Mouse (Mus musculus): ENCODE data around the gene Gpr25. TPM values are rescaled to one million over a fixed set of nuclear protein-coding genes. Genes with fewer than 3 reads are reported as not detected.

Gpr25 gene
- total RNA-seq (2021) = 1 to 10 TPM; 5.1 to 6.0 TPM

DNA sequence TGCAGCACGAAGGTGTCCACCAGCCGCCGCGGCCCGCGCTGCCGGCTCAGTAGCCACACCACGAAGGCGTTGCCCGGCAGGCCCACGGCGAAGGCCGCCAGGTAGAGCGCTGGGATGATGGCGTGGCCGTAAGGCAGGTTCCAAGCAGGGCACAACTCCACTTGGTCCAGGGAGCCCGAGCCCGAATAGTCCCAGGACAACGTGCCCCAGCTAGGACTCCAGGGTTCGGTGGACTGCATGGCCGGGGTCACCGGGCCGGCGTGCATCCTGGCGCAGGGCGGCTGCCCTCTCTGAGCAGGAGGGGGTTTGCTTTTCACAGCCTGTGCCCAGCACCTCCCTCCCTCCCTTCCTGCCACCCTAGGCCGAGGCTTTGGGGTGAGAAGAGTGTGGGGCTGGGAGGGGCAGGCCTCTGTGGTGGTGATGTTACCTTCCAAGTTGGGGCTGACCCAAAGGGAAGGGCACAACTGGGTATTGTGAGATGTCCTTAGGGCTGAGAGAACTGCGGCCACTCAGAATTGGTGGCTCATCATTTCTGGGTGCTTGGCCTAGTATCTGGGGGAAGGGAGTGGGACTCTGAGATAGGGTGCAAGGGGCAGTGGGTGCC, at the start of gene Gpr25:
Gene Gpr25 (minus strand): TSS at position 239 of the 604 bp plus-strand sequence.
- DNase-seq = peak in 1 of 2 experiments; percentile 28

DNA sequence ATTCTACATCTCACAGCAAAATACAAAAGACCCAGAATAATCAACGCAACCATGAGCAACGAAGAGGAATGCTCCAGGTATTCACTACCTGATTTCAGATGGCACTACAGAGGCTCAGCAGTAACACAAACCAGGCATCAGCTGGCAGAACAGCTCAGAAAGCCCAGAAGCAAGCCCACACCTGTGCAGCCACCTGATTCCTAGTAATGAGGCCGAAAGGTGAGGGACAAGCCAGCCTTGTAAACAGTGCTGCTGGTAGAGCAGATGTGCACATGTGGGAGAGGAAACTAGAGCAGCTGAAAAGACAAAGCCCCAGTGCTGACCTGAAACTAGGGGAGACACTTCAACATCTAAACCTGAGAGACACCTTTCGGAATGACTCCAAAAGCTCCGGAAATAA, 48.5 kb upstream of the Gpr25 start:
- DNase-seq = no peak

- DNase-seq = no peak
Observed at GRCm38 (mm10) chr1:136306424-136306823, 45.8 kb upstream of the Gpr25 start.

DNA sequence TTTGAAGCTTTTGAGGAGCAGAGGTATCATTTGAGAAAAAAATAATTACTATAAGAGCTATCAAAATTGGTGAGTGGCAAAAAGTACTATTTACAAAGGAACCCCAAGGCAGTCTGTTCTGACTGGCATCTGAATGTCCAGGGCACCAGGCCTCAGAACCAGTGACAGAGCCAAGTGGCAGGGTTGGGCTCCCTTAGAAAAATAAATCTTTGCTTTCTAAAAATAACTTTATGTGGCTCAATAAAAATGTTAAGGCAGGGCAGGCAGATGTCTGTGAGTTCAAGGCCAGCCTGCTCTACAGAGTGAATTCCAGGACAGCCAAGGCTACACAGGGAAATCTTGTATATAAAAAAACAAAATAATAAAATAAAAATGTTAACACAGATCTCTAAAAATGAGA, 33.3 kb upstream of the Gpr25 start:
- no peak for DNase-seq

DNA sequence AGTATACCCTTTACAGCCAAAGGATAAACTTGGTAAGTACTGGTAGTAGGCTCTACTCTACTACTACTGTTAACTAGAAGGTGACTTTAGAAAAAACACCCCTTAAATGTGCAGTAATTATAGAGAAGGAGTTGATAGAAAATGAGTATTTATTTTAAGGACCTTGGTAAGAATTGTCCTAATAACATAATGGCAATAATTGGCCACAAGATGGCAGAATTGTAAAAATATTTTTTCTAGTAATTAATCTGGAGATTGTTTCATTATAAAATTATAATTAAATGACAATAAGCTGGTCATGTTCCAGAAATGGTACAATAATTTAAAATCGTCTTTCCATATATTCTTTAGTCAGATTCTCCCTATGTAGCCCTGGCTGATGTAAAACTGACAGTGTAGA, 29.1 kb upstream of the Gpr25 start:
- DNase-seq = no peak

DNA sequence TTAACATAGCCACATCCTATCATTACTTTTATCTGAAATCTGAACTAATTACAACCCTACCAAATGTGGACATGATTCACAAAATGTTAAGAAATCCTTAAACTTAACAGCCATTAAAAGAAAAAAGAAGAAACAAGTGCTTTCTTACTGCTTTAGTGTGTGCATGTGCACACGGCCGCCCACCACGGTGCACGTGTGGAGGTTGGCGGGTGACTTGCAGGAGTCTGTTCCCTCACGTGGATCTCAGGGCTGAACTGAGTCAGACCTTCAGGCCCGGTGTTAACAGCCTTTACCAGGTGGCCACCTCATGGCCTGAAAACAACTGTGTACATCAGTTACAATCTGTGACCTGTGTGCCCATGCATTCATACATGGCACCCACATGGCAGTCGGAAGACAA, 16.7 kb upstream of the Gpr25 start:
- DNase-seq = no peak

DNA sequence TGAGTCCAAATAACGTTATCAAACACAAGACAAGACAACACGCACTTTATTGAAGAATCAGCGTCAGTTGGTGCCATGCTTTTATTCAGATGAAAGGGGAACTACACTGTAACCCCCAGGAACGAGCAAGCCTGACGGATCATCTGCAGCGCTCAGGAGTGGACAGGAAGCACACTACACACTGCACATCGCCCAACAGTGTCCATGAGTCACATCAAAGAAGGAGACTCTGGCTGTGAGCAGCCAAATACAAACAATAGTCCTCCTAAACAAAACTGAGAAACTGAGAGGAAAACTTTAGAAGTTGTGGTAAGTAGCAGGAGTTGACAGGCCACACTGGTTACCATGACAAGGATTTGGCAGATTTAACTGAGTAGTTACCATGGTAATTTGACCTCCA, 7.6 kb upstream of the Gpr25 start:
- DNase-seq = no peak

DNA sequence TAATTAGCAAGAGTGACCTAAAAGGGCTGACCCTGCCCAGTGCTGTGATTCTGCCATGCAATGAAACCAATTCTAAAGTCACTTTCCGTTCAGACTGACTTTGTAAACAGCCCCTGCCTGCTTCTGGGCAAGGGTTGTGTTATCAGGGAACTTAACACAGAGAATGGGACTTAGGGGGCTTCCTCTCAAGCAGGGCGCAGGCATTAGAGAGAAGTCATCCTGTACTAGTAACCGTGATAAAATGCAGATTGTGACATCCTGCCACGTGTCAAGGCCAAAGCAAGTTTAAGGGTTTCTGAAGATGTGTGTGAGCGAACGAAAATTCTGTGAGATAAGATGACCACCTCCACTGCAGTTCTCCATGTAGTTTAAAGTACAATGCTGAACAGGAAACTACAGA, 5.5 kb upstream of the Gpr25 start:
- DNase-seq = no peak

GRCm38 (mm10) chr1:136263355-136263754, 2.7 kb upstream of the Gpr25 start:
- no peak for DNase-seq

DNA sequence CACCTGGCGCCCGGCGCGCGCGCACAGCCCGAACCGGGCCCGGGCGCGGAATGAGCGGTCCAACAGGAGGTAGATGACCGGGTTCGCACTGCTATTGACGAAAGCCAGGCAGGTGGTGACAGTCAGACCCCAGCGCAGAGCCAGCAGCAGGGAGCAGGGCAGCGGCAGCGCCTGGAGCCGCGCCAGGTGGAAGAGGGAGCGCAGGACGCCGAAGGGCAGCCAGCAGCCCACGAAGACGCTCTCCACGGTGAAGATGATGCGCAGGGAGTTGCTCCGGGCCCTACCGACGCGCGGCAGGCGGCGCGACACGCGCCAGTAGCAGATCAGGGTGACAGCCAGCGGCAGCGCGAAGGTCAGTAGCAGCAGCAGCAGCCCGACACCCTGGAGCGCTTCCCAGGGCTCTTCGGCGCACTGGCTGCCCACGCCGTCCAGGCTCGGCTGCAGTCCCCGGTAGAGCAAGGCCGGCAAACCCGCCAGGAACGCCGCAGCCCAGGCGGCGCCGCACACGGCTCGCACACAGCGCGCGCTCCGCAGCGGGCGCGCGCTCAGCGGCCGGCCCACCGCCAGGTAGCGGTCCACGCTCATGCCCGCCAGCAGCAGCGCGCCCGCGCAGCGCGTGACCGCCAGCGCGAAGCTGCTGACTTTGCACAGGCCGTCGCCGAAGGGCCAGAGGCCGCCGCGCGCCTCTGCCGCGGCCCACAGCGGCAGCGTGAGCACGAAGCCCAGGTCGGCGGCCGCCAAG, 609 bp downstream of the Gpr25 start:
- peak; percentile 62 for DNase-seq

GRCm38 (mm10) chr1:136259543-136259892, 1.2 kb downstream of the Gpr25 start:
- DNase-seq = peak in 1 of 2 experiments; percentile 23

GRCm38 (mm10) chr1:136258495-136258894, 2.2 kb downstream of the Gpr25 start:
- no peak for DNase-seq

GRCm38 (mm10) chr1:136255657-136256056, 5.0 kb downstream of the Gpr25 start:
- no peak for DNase-seq

DNA sequence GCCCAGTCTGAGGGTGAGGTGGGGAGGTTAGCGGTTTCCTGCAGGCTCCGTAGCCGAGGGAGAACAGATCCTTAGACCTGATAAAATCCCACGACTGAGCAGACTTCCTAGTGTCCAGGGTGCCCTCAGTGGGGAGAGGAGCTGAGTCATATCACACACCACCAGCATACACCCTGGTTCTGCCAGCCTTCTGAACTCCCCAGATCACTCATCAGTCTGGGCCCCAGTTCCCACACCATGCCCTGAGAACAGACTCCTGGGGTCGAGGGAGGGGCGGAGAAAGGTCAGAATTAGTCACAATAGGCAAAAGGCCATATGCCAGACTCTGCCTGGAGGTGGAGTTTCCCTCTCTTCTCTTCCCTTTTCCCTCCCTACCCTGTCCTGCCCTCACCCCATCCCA, 5.5 kb downstream of the Gpr25 start:
- no peak for DNase-seq

GRCm38 (mm10) chr1:136254503-136255065, 6.1 kb downstream of the Gpr25 start:
- DNase-seq = no peak

DNA sequence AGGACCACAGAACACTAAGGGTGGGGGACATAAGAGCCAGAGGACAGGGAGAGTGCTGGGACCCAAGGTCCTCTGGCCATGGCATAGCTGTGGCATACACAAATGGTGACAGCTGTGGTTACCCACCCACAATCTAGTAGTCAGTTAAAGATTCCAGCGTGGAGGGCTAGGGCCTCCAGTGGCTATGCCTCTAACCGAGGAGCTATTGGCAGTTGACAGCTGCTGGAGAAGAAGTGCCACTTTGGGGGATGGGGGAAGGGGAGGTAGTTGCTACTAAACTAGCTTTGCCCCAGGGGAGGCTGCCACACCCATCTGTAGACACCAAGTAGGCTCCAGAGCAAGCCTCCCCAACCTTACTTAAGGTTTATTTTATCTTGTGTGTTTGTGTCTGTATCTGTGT, 7.2 kb downstream of the Gpr25 start:
- no peak for DNase-seq

- no peak for DNase-seq
Observed at GRCm38 (mm10) chr1:136249662-136250061, 11.0 kb downstream of the Gpr25 start.

DNA sequence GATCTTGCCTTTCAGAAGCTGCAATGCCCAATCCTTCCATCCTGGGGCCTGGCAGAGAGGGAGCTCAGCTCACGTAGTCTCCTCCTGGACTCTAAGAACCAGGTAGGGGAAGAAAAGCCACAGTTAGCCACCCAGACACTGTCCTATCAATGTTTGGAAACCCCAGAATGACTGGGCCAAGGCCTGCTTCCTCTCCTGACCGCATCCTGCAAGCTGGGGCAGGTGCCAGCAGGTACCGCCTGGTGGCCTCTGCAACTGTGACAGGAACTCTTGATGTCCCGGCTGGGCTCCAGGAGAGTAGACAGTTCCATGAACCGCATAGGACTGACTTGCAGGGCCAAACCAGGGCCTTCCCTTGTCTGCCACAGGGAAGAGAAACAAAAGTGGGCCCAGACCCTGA, 13.3 kb downstream of the Gpr25 start:
- no peak for DNase-seq

- DNase-seq = no peak
Observed at GRCm38 (mm10) chr1:136244469-136244868, 16.2 kb downstream of the Gpr25 start.

DNA sequence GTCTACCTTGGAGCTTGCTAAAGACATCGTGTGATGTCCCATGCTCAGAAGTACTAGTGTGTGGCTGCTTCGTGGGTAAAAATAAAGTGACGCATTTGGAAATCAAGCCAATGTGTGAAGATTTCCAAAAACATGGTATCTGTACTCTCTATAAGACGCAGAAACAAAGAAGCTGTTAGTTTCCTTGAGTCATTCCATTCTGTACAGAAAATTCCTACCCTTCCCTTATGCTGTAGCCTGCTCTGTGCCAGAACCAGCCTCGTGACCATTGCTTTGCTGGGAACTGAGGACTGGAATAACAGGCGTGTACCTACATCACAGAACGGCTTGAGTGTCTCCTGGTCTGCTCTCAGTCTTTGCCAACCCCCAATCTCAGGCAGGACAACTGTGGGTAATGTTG, 18.9 kb downstream of the Gpr25 start:
- no peak for DNase-seq

GRCm38 (mm10) chr1:136238495-136238894, 22.2 kb downstream of the Gpr25 start:
- no peak for DNase-seq

GRCm38 (mm10) chr1:136234595-136235092, 26.0 kb downstream of the Gpr25 start:
- DNase-seq = no peak

GRCm38 (mm10) chr1:136233892-136234594, 26.6 kb downstream of the Gpr25 start, which contains the start of gene Inava:
Gene Inava (minus strand): TSS chr1:136234264.
- DNase-seq = peak; percentile 29 to 35
